9 mouse cellular contexts compared by ENCODE assay signal in genomic region chr19:22938848-22939724, GRCm38 (mm10).
DNase-seq lines count a peak whose midpoint lies in the region; ATAC-seq and TF ChIP-seq lines count a peak whose summit lies in the region.
"Had no signal": no experiment of that assay in that cellular context is flagged by ENCODE, and none has a peak within 500 bp of the region (broad histone marks: within the 10 kb centered on the region; RNA-seq: fewer than 3 reads in every experiment).

No protein-coding gene starts in this region.

- H3K36me3 ChIP-seq in liver, adult 2 months (ENCODE audit: control insufficient read depth, insufficient read depth, low read length): no peaks in the 10 kb centered on the region
- no peaks in the 10 kb centered on the region for H3K36me3 ChIP-seq in liver, postnatal 0 days (replicated peaks; ENCODE audit: insufficient read depth, low read length)
- no peaks in the 10 kb centered on the region for H3K36me3 ChIP-seq in hindbrain, embryonic 16.5 days (ENCODE audit: control insufficient read depth, insufficient read depth, low read length)
- no peaks in the 10 kb centered on the region for H3K36me3 ChIP-seq in small intestine, adult 2 months (ENCODE audit: control insufficient read depth, insufficient read depth, low read length)

- no peak overlapping the region for H3K4me2 ChIP-seq in liver, postnatal 0 days (ENCODE audit: low read depth, low read length)
- H3K4me2 ChIP-seq in hindbrain, embryonic 16.5 days (ENCODE audit: low read length): no peak overlapping the region

- no peaks in the 10 kb centered on the region for H3K79me2 ChIP-seq in liver, adult 2 months (ENCODE audit: control insufficient read depth, insufficient read depth, low read length)

- 29% methylated on average over 14 of the region's 14 CpGs for WGBS in liver, adult 2 months
- WGBS in liver, postnatal 0 days (ENCODE audit: insufficient replicate concordance): 42% methylated on average over 14 of the region's 14 CpGs
- 40% methylated on average over 14 of the region's 14 CpGs for WGBS in hindbrain, embryonic 16.5 days
- WGBS in small intestine, adult 2 months: 43% methylated on average over 14 of the region's 14 CpGs

- no peaks in the 10 kb centered on the region for H3K27me3 ChIP-seq in liver, adult 2 months (ENCODE audit: control insufficient read depth, insufficient read depth, low read length)
- H3K27me3 ChIP-seq in liver, postnatal 0 days (ENCODE audit: insufficient read depth, low read length): no peaks in the 10 kb centered on the region
- no peaks in the 10 kb centered on the region for H3K27me3 ChIP-seq in hindbrain, embryonic 16.5 days (replicated peaks; ENCODE audit: control insufficient read depth, insufficient read depth, low read length)
- H3K27me3 ChIP-seq in small intestine, adult 2 months (ENCODE audit: control insufficient read depth, insufficient read depth, low read length): no peaks in the 10 kb centered on the region
- H3K27me3 ChIP-seq: CH12.LX had no signal

- DNase-seq in gastrocnemius, adult 2 months: no peak
- no peak for DNase-seq in gastrocnemius, postnatal 4 days (ENCODE audit: low spot score in 2 of 2)
- DNase-seq in liver, adult 2 months (ENCODE audit: extremely low read depth, low read depth, low spot score): peak; percentile 6
- DNase-seq in liver, postnatal 0 days: no peak
- no peak for DNase-seq in thymus, adult 18-20 months

- no peaks in the 10 kb centered on the region for H3K9me3 ChIP-seq in liver, postnatal 0 days (ENCODE audit: low read length)
- no peaks in the 10 kb centered on the region for H3K9me3 ChIP-seq in hindbrain, embryonic 16.5 days (ENCODE audit: control insufficient read depth, low read length)

- TF ChIP-seq EP300 in liver, postnatal 0 days (IDR thresholded peaks at IDR 0.05; ENCODE audit: low read depth): no peak

- TF ChIP-seq POLR2A in liver, adult 2 months (IDR thresholded peaks at IDR 0.05; ENCODE audit: extremely low read depth, insufficient read depth, low read length): no peak
- TF ChIP-seq POLR2A in small intestine, adult 2 months (IDR thresholded peaks at IDR 0.05; ENCODE audit: low read depth, low read length): no peak

- no peak overlapping the region for H3K4me3 ChIP-seq in gastrocnemius, adult 2 months
- no peak overlapping the region for H3K4me3 ChIP-seq in liver, adult 2 months (ENCODE audit: insufficient read depth, low read depth, low read length)
- H3K4me3 ChIP-seq in liver, postnatal 0 days (ENCODE audit: low read depth, low read length): no peak overlapping the region
- H3K4me3 ChIP-seq in hindbrain, embryonic 16.5 days (ENCODE audit: low read length): no peak overlapping the region
- no peak overlapping the region for H3K4me3 ChIP-seq in small intestine, adult 2 months (ENCODE audit: low read depth, low read length)

- H3K27ac ChIP-seq in gastrocnemius, adult 2 months: peak overlapping the region; percentile 74
- no peak overlapping the region for H3K27ac ChIP-seq in liver, adult 2 months (replicated peaks; ENCODE audit: insufficient read depth, low read depth, low read length)
- no peak overlapping the region for H3K27ac ChIP-seq in liver, postnatal 0 days (ENCODE audit: low read depth)
- H3K27ac ChIP-seq in hindbrain, embryonic 16.5 days (ENCODE audit: low read depth, low read length): peak overlapping the region; percentile 73
- peak overlapping the region; percentile 42; the same call in 1 of the 2 replicates for H3K27ac ChIP-seq in small intestine, adult 2 months (ENCODE audit: insufficient read depth, low read depth, low read length)

- H3K4me1 ChIP-seq in liver, adult 2 months (ENCODE audit: control insufficient read depth, insufficient read depth, low read length): peaks cover 2% of the 10 kb centered on the region
- no peaks in the 10 kb centered on the region for H3K4me1 ChIP-seq in liver, postnatal 0 days (ENCODE audit: insufficient read depth)
- H3K4me1 ChIP-seq in hindbrain, embryonic 16.5 days (ENCODE audit: control insufficient read depth, insufficient read depth, low read depth, low read length): peaks cover 11% of the 10 kb centered on the region
- H3K4me1 ChIP-seq in small intestine, adult 2 months (ENCODE audit: control insufficient read depth, insufficient read depth, insufficient read length, low read length): no peaks in the 10 kb centered on the region

- intact Hi-C loops in gastrocnemius, adult 2 months (cut with DNase I): no loop called here

- no peak overlapping the region for H3K9ac ChIP-seq in liver, adult 2 months (ENCODE audit: low read depth, low read length)
- no peak overlapping the region for H3K9ac ChIP-seq in liver, postnatal 0 days (replicated peaks)
- no peak overlapping the region for H3K9ac ChIP-seq in hindbrain, embryonic 16.5 days (ENCODE audit: low read depth, low read length)

- no peak for ATAC-seq in liver, postnatal 0 days
- peak; percentile 63 for ATAC-seq in hindbrain, embryonic 16.5 days
- ATAC-seq in inflammation-experienced regulatory T-cells, adult 6 months: no peak

- TF ChIP-seq CTCF in gastrocnemius, adult 2 months (IDR thresholded peaks at IDR 0.05): no peak
- TF ChIP-seq CTCF in liver, adult 2 months (IDR thresholded peaks at IDR 0.05; ENCODE audit: low read depth, low read length): no peak
- TF ChIP-seq CTCF in liver, postnatal 0 days (IDR thresholded peaks at IDR 0.05; ENCODE audit: low read depth): no peak
- no peak for TF ChIP-seq CTCF in small intestine, adult 2 months (IDR thresholded peaks at IDR 0.05; ENCODE audit: extremely low read depth, insufficient read length, insufficient replicate concordance, low read depth, low read length)

Comparison
In these comparisons a context has a peak if more than half of its experiments do, and no peak if none do; other contexts are left out.
1. H3K27ac ChIP-seq: peak in gastrocnemius, adult 2 months (single experiment), hindbrain, embryonic 16.5 days (single experiment) and small intestine, adult 2 months (single experiment); none in liver, adult 2 months (single experiment) and liver, postnatal 0 days (single experiment).